Mouse (Mus musculus) kidney, postnatal 14 days (tissue): ENCODE measurements around the gene Rasgrp4.

ENCODE experiments used
- DNase-seq: peaks from one replicate; pipeline ENCODE4 v3.0.0; 2022; ENCODE audit warnings: mixed read lengths

The Rasgrp4 gene

DNA sequence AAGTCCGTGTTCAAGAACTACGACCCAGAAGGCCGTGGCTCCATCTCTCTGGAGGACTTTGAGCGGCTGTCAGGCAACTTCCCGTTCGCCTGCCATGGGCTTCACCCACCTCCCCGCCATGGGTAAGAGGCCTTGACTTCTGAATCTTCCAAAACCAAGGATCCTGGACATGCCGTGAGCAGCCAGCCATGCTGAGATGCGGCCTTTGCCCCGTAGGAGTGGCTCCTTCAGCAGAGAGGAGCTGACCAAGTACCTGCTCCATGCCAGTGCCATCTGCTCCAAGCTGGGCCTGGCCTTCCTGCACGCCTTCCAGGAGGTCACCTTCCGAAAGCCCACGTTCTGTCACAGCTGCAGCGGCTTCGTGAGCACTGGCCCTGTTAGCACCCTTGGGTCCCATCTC, 14.1 kb downstream of the Rasgrp4 start:
- DNase-seq = peak; percentile 30

DNA sequence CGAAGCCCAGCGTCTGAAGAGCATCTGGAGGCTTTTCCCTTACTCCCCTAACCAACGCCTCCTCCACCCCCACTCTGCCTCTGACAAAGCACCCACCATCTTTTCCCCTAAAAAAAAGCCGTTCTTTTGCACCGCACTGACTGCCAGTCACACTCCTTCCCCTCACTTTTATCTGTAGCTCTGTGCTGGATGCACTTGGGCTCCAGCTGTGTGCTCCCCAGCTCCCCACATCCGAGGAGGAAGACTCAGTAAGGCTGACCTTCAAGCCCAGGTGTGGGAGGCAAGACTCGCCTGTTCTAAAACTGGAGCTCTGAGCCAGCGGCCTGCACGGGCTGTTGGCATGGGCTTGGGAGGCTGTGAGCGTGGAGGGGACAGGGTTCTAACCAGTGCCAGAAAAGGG, 16.8 kb downstream of the Rasgrp4 start:
- no peak for DNase-seq

GRCm38 (mm10) chr7:29154018-29154720, 19.5 kb downstream of the Rasgrp4 start:
- DNase-seq = no peak

- peak; percentile 94 for DNase-seq
Observed at GRCm38 (mm10) chr7:29155196-29155837, 20.7 kb downstream of the Rasgrp4 start.

DNA sequence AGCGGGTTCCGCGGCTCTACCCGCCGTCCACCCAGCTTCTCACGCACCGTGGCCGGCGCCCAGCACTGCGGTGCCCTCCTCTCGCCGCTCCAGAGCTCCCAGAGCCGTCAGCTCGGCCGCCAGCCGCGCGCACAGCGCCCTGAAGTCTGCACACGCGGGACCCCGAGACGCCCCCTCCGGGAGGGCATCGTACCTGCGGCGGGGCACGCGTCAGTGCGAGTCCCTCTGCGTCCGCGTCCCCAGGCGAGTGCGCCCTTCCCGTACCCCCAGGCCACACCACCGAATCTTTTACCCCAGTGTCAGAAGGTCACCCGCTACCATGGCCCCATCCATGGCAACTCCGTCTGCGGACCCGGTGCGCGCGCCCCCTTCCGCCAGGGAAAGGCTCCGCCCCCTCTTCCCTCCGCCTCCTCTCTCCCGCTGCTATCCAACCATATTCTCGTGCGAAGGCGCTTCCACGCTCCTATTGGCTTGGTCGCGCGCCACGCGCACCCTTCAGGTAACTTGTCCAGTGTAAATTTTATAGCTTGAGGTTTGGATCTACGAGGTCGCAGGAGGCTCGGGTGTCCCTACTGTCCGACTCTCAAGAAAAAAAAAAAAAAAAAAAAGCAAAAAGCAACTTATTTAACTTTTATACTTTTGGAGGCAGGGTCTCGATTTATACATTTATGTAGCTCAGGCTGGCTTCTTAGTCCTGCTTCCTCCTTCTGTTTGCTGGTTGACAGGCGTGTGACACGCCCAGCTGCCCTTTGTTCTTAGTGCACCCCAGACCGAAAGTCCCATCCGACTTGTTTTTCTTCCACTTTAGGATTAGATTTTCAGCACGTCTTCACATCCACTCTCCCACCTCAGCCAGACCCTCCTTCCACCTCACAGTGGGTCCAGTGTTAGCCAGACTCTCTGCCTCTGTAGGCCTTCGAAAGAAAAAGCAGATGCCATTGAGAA, 21.5 kb downstream of the Rasgrp4 start, which contains the start of gene Fam98c:
Gene Fam98c, minus strand, starts transcription at position 397 of the 945 bp plus-strand sequence.
- peak; percentile 92 for DNase-seq

DNA sequence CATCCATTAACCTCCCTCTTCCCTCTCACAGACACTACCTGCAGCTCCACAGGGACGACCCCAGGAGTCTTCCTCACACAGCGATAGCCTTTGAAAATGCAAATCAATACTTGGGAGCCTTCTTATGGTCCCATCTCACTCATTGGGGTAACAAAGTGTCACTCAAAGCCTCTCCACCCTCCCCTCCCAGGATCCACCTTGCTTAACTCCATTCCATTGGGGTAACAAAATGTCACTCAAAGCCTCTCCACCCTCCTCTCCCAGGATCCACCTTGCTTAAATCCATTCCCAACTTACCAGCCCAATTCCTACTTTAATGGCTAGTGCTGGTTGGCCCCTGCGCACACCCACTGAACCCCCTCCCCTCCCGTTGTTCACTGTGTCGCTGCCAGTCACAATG, 23.6 kb downstream of the Rasgrp4 start:
- DNase-seq = no peak

GRCm38 (mm10) chr7:29162294-29162693, 27.6 kb downstream of the Rasgrp4 start:
- no peak for DNase-seq

DNA sequence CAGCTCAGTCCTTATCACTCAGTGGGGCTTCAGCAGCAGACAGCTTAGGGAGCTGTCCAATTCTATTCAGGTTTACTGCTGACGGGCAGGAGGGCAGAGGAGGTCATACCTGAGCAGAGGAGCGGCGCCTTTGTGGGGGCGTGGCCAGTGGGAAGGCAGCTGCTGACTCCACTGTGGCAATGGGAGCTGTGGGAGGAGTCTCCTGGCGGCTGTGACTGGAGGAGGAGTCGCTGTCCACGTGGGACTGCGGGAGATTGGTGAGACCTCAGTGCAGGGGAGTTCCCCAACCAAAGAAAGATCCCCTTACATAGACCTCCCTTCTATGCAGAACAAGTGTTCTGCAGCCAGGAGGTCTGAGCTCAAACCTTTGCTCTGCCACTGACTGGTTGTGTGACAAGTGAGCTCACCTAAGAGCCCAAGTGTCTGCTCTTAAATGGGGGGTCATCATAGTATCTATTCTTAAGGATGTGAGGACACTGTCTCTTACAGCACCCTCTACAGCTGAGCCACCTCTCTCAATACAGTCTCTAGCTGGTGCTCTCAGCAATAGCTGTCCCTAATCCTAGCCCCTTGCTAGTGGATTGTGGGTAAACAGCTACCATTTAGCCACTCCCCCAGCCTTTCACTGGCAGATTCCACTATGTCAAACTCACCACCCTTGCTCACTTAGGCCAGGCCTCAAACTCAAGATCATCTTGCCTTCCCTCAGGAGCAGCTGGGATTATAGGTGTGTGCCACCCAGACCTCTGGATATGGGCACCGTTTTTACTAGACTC, 28.3 kb downstream of the Rasgrp4 start:
- DNase-seq = peak; percentile 84

DNA sequence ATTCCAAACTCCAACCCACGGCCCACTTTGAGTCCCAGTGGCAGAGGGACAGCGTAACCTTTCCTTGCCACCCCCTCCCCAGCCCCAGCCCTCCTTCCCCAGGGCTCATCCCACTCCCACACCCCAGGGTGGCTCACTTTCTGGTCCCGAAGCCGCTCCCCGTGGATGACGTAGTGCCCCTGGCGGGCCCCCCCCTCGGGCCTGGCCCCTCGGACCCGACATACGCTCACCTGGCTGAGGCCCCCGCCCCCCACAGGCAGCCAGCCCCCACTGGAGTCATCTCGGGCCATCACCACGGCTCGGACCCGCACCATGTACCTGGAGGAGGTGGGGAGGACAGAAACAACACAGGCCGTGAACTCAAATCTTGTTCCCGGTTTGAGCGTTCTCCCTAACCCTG, 33.0 kb downstream of the Rasgrp4 start:
- no peak for DNase-seq

DNA sequence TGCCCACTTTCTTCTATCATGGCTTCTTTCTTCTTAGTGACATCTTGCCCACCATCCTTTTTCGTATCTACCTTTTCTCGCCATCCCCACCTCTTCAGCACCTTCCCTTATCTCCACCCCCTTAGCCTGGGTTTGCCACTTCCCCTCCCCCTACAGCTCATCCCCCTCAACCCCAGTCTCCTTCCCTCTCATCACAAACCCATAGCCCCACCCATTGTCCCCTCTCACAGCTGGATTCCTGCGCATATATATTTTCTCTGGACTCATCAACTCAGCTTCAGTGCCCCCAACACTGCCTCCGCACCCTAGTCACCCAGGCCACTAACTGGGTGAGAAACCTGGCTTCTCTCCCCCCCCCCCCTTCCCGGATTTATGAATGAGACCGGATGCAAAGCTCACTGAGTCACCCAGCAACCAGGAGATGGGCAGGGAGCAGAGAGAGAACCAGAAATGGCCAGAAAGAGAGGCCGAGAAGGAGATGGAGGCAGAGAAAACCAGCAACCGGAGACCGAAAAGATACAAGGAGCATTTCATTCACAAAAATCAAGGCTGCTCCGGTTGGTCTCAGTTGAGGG, 33.6 kb downstream of the Rasgrp4 start:
- no peak for DNase-seq

GRCm38 (mm10) chr7:29168791-29169230, 34.2 kb downstream of the Rasgrp4 start:
- DNase-seq = no peak

- peak; percentile 90 for DNase-seq
Observed at GRCm38 (mm10) chr7:29169231-29170065, 34.8 kb downstream of the Rasgrp4 start.

DNA sequence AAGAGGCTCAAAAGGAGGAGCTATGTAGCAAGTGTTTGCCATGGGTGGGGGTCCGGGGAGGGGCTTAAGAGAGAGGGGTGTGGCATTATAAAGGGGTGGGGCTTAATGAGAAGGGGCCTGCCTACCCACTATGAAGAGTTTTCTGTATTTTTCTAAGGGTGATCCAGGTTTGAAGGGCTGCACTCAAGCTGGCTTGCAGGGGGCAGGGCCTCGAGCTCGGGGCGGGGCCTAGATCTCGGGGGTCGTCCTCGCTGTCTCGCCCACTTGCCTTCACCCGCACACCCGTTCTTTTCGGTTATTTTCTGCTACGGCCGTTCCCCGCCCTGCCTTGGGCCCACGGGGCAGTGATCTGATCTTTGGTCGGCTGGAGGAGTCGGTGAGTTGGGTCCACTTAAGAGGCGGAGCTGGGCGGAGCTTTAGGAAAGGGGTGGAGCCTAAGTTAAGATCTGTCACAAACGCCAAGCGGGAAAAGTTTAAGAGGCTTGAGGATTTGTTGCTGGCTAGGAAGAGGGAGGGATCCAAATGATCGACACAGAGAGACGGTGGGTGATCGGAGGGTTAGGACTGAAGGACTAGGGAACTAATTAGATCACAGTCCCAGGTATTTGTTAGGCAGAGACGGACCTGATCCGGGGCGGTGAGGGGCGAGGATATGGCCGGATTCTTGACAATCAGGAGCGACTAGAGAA, 35.6 kb downstream of the Rasgrp4 start, which contains the start of the genes Ggn and Spred3:
Gene Ggn, plus strand, starts transcription at position 145 of the 689 bp plus-strand sequence.
Gene Spred3, minus strand, starts transcription at position 346 of the 689 bp plus-strand sequence.
- DNase-seq = peak; percentile 92

DNA sequence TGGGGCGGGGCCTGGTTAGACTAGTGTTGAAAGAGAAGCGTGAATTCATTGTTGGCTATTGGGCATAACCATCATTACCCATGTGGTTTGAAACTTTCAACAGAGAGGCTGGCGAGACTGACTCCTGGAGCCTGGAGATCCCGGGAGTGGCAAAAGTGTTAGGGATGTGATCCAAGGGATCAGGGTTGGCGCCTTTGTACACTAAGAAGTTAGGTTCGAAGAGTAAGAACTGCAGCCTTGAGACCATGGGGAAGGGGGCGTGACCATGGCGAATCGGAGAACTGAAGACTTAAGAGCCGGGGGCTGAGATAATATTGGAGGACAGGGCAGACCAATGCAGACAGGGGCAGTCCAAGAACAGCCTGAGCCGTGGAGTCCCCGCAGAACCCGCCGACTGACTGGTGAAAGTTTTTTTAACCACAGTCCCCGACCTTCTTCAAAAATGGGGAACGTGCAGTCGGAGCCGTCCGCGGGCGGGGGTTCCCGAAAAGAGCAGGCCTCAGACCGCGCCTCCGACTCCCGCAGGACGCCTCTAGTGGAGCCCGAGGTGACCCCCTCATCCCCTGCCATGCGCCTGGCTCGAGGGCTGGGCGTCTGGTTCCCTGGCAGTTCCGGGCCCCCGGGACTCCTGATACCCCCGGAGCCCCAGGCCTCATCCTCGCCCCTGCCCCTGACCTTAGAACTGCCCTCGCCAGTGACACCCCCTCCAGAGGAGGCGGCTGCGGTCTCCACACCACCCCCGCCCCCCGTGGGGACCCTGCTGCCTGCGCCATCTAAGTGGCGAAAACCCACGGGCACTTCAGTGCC, 36.3 kb downstream of the Rasgrp4 start:
- DNase-seq = peak; percentile 24

DNA sequence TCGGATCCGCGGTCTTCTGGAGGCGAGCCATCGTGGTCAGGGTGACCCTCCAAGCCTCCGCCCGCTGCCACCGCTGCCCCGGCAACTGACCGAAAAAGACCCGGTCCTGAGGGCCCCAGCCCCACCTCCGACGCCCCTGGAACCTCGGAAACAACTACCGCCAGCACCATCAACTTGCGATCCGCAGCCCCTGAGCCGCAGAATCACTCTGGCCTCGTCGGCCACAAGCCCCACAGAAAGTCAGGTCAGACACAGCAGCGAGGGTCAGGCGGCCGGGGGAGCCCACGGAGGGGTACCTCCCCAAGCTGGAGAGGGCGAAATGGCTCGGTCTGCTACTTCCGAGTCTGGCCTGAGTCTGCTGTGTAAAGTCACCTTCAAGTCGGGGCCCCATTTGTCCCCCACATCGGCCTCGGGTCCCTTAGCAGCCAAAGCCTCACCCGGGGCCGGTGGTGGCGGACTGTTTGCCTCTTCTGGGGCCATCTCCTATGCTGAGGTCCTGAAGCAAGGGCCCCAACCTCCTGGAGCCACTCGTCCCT, 37.0 kb downstream of the Rasgrp4 start:
- DNase-seq = no peak

DNA sequence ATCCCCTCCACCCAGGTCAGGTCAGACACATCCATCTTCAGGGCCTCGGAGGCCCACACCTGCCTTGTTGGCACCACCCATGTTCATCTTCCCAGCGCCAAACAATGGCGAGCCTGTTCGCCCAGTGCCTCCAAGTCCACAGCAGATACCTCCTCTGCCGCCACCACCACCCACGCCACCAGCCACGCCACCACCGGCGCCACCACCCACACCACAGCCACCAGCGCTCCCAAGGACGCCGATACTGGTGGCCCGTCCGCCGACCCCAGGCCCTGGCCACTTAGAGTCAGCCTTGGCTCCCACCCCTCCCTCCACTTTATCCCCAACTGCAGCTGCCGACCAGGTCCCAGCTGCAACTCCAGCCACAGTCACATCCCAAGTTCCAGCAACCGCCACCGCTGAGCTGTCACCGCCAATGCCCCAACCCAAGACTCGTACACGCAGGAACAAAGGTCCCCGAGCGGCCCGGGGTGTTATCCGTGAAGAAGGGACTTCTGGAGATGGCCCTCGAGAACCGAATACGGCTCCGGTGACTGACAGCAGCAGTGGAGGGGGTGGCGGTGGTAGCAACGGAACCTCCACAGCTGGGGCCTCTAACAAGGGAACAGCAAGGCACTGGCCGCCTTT, 37.9 kb downstream of the Rasgrp4 start:
- DNase-seq = no peak

DNA sequence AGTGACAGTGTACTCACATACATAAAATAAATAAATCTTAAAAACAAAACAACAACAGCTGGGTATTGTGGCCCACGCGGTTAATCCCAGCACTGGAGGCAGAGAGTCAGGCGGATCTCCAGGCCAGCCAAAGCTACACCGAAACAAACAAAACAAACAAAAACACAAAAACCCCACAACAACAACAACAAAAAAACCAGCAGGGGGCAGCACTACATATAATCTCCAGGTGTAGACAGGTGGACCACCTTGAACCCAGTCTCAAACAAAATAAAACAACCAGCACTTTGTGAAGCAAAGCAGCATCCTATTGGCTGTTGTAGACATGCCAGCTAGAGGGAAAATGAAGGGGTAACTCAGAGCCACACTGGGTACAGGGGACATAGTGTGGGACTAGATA, 43.5 kb downstream of the Rasgrp4 start:
- DNase-seq = no peak

DNA sequence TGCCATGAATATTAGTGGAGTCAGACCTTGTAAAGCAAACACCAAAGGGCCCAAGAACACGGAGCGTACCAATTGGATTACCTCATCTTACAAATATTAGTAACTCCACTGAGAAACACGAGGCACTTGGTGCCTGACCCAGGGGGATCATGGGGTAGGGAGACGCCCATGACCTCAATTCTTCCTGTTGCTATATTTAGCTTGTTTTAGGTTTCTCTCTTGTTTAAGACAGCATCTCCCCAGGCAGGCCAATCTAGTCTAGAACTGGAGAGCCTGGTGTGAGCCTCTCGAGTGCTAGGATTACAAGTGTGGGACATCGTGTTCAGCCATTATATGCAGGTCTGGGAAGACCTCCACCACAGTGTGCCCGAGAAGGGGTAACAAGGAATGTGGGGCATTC, 44.7 kb downstream of the Rasgrp4 start:
- no peak for DNase-seq
